Mouse (Mus musculus) CH12.LX (cell line): Measurements from ENCODE around the gene Adgrl3. TPM values are rescaled to one million over a fixed set of nuclear protein-coding genes. Genes with fewer than 3 reads are reported as not detected.
A peak's percentile ranks its signal among the peaks of the same experiment; 100 is the strongest.

Source experiments
- DNase-seq: peaks from one replicate; pipeline ENCODE4 v3.0.0-alpha.2; 2013; ENCODE audit errors: extremely low read depth
- H3K27ac ChIP-seq: 2 replicates; pipeline ENCODE4 v1.5.1; 2012; ENCODE audit warnings: low read depth, mild to moderate bottlenecking, control low read depth, moderate library complexity; ENCODE audit not compliant: insufficient read depth
- H3K27me3 ChIP-seq: replicated peaks from 2 replicates; pipeline ENCODE3; 2012; ENCODE audit warnings: inconsistent platforms
- H3K36me3 ChIP-seq, 2 experiments: replicated peaks in 1 of 2; 2 replicates each; pipeline versions ENCODE3 to v1.6.1; 2012; ENCODE audit warnings: inconsistent platforms in 1 of 2, low read length in 1 of 2, mild to moderate bottlenecking in 1 of 2, mixed read lengths in 1 of 2, moderate library complexity in 1 of 2; ENCODE audit not compliant: control insufficient read depth in 1 of 2, insufficient read depth in 1 of 2
- H3K4me1 ChIP-seq, 2 experiments: 2 replicates each; pipeline ENCODE4 v1.6.1; 2012; ENCODE audit warnings: inconsistent platforms in 1 of 2, moderate library complexity in 1 of 2; ENCODE audit not compliant: insufficient read depth in 2 of 2, control insufficient read depth in 1 of 2
- H3K4me2 ChIP-seq: 2 replicates; pipeline ENCODE4 v1.6.1; 2012; ENCODE audit warnings: low read depth, mild to moderate bottlenecking, control low read depth; ENCODE audit not compliant: poor library complexity, insufficient read depth, severe bottlenecking
- H3K4me3 ChIP-seq, 3 experiments: fragments of 150-350 bp in 1 of 3; sonication (generic) in 1 of 3; replicated peaks in 1 of 3; 2 replicates each; pipeline versions ENCODE3 to v1.5.1; 2011 to 2012; ENCODE audit warnings: low read depth in 2 of 3, low read length in 2 of 3, mild to moderate bottlenecking in 2 of 3, moderate library complexity in 2 of 3, control low read depth in 1 of 3, improper control_type of control experiment in 1 of 3, inconsistent platforms in 1 of 3, mixed read lengths in 1 of 3; ENCODE audit not compliant: poor library complexity in 1 of 3
- H3K79me2 ChIP-seq: replicated peaks from 2 replicates; pipeline ENCODE4 v1.6.1; 2012; ENCODE audit warnings: mild to moderate bottlenecking, moderate library complexity; ENCODE audit not compliant: control insufficient read depth, poor library complexity, insufficient read depth, severe bottlenecking; ENCODE audit errors: extremely low read depth
- H3K9ac ChIP-seq: 2 replicates; pipeline ENCODE4 v1.6.1; 2012; ENCODE audit warnings: low read depth, mild to moderate bottlenecking, control low read depth, moderate library complexity; ENCODE audit not compliant: insufficient read depth
- H3K9me3 ChIP-seq: replicated peaks from 2 replicates; pipeline ENCODE3; 2012; ENCODE audit warnings: low read length, inconsistent platforms, mixed read lengths
- BHLHE40 ChIP-seq: IDR thresholded peaks from 2 replicates; pipeline ENCODE4 v1.6.1; 2011; ENCODE audit warnings: mild to moderate bottlenecking, low read depth, low read length, improper control_type of control experiment
- E2F4 ChIP-seq: IDR thresholded peaks from 2 replicates; pipeline ENCODE4 v1.6.1; 2011; ENCODE audit warnings: low read depth, low read length, improper control_type of control experiment; ENCODE audit not compliant: insufficient replicate concordance
- ELF1 ChIP-seq: IDR thresholded peaks from 2 replicates; pipeline ENCODE4 v1.6.1; 2014; ENCODE audit warnings: low read depth, mild to moderate bottlenecking, inconsistent platforms, low read length, improper control_type of control experiment
- EP300 ChIP-seq: IDR thresholded peaks from 2 replicates; pipeline ENCODE4 v1.6.1; 2011; ENCODE audit warnings: low read length, improper control_type of control experiment
- ETS1 ChIP-seq: conservative IDR thresholded peaks from 2 replicates; pipeline ENCODE4 v1.6.1; 2012; ENCODE audit warnings: low read depth, mild to moderate bottlenecking, inconsistent platforms, low read length, improper control_type of control experiment, moderate library complexity
- GABPA ChIP-seq: IDR thresholded peaks from 2 replicates; pipeline ENCODE4 v1.6.1; 2012; ENCODE audit warnings: low read depth, low read length, improper control_type of control experiment, inconsistent platforms; ENCODE audit not compliant: insufficient replicate concordance
- HCFC1 ChIP-seq: IDR thresholded peaks from 2 replicates; pipeline ENCODE4 v1.6.1; 2012; ENCODE audit warnings: low read depth, mild to moderate bottlenecking, inconsistent platforms, low read length, improper control_type of control experiment
- IRF4 ChIP-seq: IDR thresholded peaks from 2 replicates; pipeline ENCODE4 v1.6.1; 2014; ENCODE audit warnings: low read depth, mild to moderate bottlenecking, inconsistent platforms, low read length, improper control_type of control experiment
- JUN ChIP-seq: IDR thresholded peaks from 2 replicates; pipeline ENCODE4 v1.6.1; 2011; ENCODE audit warnings: low read depth, mild to moderate bottlenecking, low read length, improper control_type of control experiment, moderate library complexity; ENCODE audit not compliant: insufficient read depth
- MAFK ChIP-seq: IDR thresholded peaks from 2 replicates; pipeline ENCODE4 v1.6.1; 2011; ENCODE audit warnings: low read length, improper control_type of control experiment; ENCODE audit not compliant: insufficient replicate concordance
- MAX ChIP-seq: IDR thresholded peaks from 2 replicates; pipeline ENCODE4 v1.6.1; 2011; ENCODE audit warnings: low read length, improper control_type of control experiment
- MAZ ChIP-seq: IDR thresholded peaks from 2 replicates; pipeline ENCODE4 v1.6.1; 2012; ENCODE audit warnings: low read depth, mild to moderate bottlenecking, inconsistent platforms, low read length, improper control_type of control experiment, moderate library complexity
- MEF2A ChIP-seq: IDR thresholded peaks from 2 replicates; pipeline ENCODE4 v1.6.1; 2014; ENCODE audit warnings: low read depth, mild to moderate bottlenecking, inconsistent platforms, low read length, improper control_type of control experiment, borderline replicate concordance
- MXI1 ChIP-seq: IDR thresholded peaks from 2 replicates; pipeline ENCODE4 v1.6.1; 2011; ENCODE audit warnings: mild to moderate bottlenecking, low read depth, low read length, improper control_type of control experiment
- MYC ChIP-seq: IDR thresholded peaks from 2 replicates; pipeline ENCODE4 v1.6.1; 2011; ENCODE audit warnings: low read depth, mild to moderate bottlenecking, improper control_type of control experiment, low read length
- NRF1 ChIP-seq: IDR thresholded peaks from 2 replicates; pipeline ENCODE4 v1.6.1; 2014; ENCODE audit warnings: low read depth, mild to moderate bottlenecking, inconsistent platforms, low read length, improper control_type of control experiment, moderate library complexity
- POLR2A ChIP-seq: IDR thresholded peaks from 2 replicates; pipeline ENCODE4 v1.6.1; 2011; ENCODE audit warnings: low read depth, mild to moderate bottlenecking, improper control_type of control experiment, low read length
- RAD21 ChIP-seq: IDR thresholded peaks from 2 replicates; pipeline ENCODE4 v1.6.1; 2011; ENCODE audit warnings: low read depth, mild to moderate bottlenecking, low read length, improper control_type of control experiment, moderate library complexity
- RCOR1 ChIP-seq: conservative IDR thresholded peaks from 2 replicates; pipeline ENCODE4 v1.6.1; 2012; ENCODE audit warnings: low read depth, mild to moderate bottlenecking, inconsistent platforms, low read length, improper control_type of control experiment
- SIN3A ChIP-seq: IDR thresholded peaks from 2 replicates; pipeline ENCODE4 v1.6.1; 2012; ENCODE audit warnings: low read length, improper control_type of control experiment, inconsistent platforms
- SMC3 ChIP-seq: IDR thresholded peaks from 2 replicates; pipeline ENCODE4 v1.6.1; 2011; ENCODE audit warnings: low read depth, low read length, improper control_type of control experiment
- TBP ChIP-seq: conservative IDR thresholded peaks from 2 replicates; pipeline ENCODE4 v1.6.1; 2011; ENCODE audit warnings: low read depth, low read length, improper control_type of control experiment
- TCF12 ChIP-seq: IDR thresholded peaks from 2 replicates; pipeline ENCODE4 v1.6.1; 2014; ENCODE audit warnings: low read depth, mild to moderate bottlenecking, inconsistent platforms, low read length, improper control_type of control experiment
- USF1 ChIP-seq: IDR thresholded peaks from 2 replicates; pipeline ENCODE4 v1.6.1; 2014; ENCODE audit warnings: low read depth, mild to moderate bottlenecking, inconsistent platforms, low read length, improper control_type of control experiment
- ZC3H11A ChIP-seq: IDR thresholded peaks from 2 replicates; pipeline ENCODE4 v1.6.1; 2012; ENCODE audit warnings: low read depth, mild to moderate bottlenecking, inconsistent platforms, low read length, improper control_type of control experiment
- ZNF384 ChIP-seq: IDR thresholded peaks from 2 replicates; pipeline ENCODE4 v1.6.1; 2012; ENCODE audit warnings: low read depth, low read length, improper control_type of control experiment, inconsistent platforms
- dilution Hi-C: fragments of 300-500 bp; cut with MboI; formaldehyde crosslinking; loops from 2 replicates; pipeline ENCODE4 v1.14.3; 2020; ENCODE audit warnings: low sequenced_read_pairs; ENCODE audit not compliant: extremely low pct_unique_long_range_greater_than_20kb, extremely low pct_ligation_motif_present
- in situ Hi-C: fragments of 300-500 bp; cut with MboI; formaldehyde crosslinking; loops from 3 replicates; pipeline ENCODE4 v1.14.3; 2019; ENCODE audit warnings: low sequenced_read_pairs, low pct_ligation_motif_present, low pct_unique_long_range_greater_than_20kb, mixed read lengths
- polyA plus RNA-seq: library from polyadenylated mRNA; unstranded; fragments of >175 nt; gene quantifications from 2 replicates; pipeline ENCODE4 v1.2.1, GENCODE M21; 2012; ENCODE audit warnings: low read depth; ENCODE audit not compliant: insufficient read length
- total RNA-seq, 2 experiments: library from RNA; depleted of rRNA; stranded (reverse); fragments of 300-350 nt in 1 of 2; fragments of >200 nt in 1 of 2; gene quantifications; 2 replicates each; pipeline ENCODE4 v1.2.3; 2012 to 2014

Adgrl3 gene
- total and polyA plus RNA-seq, 3 experiments, result 0.13 TPM; not detected in 2

DNA sequence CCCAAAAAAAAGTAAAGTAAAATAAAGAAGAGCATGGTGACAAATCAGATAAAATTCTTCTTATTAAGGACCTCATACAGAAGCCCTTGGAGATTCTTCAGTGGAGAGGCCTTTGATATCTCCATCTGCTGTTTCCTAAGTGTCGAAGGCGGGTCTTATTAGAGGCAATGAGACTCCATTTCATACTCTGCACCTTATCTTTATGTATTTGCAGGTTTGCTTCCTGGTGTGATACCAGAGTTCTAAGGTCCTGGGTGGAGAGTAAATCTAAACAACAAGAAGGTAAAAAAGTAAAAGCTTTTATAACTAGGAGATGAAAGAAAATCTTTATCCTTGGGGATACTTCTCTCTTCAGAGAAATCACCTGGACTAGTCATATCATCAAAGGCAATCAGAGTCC, 817.9 kb downstream of the Adgrl3 start:
- peaks cover 0 to 4% of the 10 kb centered on the region in 2 experiments; a peak in 1 of 4 replicates for H3K4me1 ChIP-seq
- no peaks in the 10 kb centered on the region for H3K27me3 ChIP-seq
- H3K4me2 ChIP-seq, result no peak overlapping the region
- H3K9me3 ChIP-seq, result no peaks in the 10 kb centered on the region
- dilution Hi-C loops, result no loop called here
- TF ChIP-seq E2F4 (no peak), TBP (no peak), POLR2A (no peak), SMC3 (no peak), MXI1 (no peak), ELF1 (no peak), NRF1 (no peak), MAX (no peak), RAD21 (no peak), HCFC1 (no peak), MYC (no peak), RCOR1 (no peak), SIN3A (no peak), MAZ (no peak), GABPA (no peak), ZC3H11A (no peak), MAFK (no peak), TCF12 (no peak), USF1 (no peak), ZNF384 (no peak)
- no peak overlapping the region for H3K9ac ChIP-seq
- H3K4me3 ChIP-seq, result no peak overlapping the region
- no peak for DNase-seq
- H3K36me3 ChIP-seq, result no peaks in the 10 kb centered on the region
- H3K27ac ChIP-seq, result no peak overlapping the region
- no peaks in the 10 kb centered on the region for H3K79me2 ChIP-seq
- in situ Hi-C loops, result no loop called here

DNA sequence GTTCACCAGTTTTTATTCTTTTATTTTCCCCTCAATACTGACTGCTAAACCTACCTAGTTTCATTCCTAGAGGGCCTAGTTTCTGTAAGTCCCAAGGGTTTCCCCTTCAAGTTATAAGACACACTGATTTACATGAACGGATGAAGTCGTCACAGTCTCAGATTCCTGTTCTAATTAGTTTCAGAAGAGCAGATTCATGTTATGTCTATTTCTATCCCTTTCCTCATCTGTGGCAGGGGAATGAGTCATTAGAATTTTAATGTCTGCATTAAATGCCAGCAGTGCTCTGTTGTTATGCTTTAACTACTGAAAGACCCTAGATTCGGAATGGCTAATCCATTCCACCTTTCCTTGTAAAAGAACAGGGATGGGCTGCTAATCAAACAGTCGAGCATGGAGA, 823.9 kb downstream of the Adgrl3 start:
- H3K4me1 ChIP-seq, result peaks cover 0 to 18% of the 10 kb centered on the region in 2 experiments; a peak in 2 of 4 replicates
- no peaks in the 10 kb centered on the region for H3K27me3 ChIP-seq
- no peaks in the 10 kb centered on the region for H3K36me3 ChIP-seq
- DNase-seq, result peak; percentile 82
- in situ Hi-C loops (no loop called here), dilution Hi-C loops (no loop called here)
- H3K9ac ChIP-seq, result no peak overlapping the region
- no peak overlapping the region for H3K4me3 ChIP-seq
- H3K79me2 ChIP-seq, result no peaks in the 10 kb centered on the region
- peak overlapping the region; percentile 78 for H3K4me2 ChIP-seq
- H3K9me3 ChIP-seq, result no peaks in the 10 kb centered on the region
- no peak overlapping the region for H3K27ac ChIP-seq
- TF ChIP-seq ETS1 (peak; percentile 60), IRF4 (no peak), BHLHE40 (peak; percentile 37; the same call in 1 of the 2 replicates), MAX (no peak), EP300 (peak; percentile 45; the same call in 1 of the 2 replicates), MAFK (peak; percentile 29; the same call in 1 of the 2 replicates), MEF2A (peak; percentile 74), JUN (peak; percentile 41; the same call in 1 of the 2 replicates)
